Mouse (Mus musculus): ENCODE results near the gene Eif3l.

DNA sequence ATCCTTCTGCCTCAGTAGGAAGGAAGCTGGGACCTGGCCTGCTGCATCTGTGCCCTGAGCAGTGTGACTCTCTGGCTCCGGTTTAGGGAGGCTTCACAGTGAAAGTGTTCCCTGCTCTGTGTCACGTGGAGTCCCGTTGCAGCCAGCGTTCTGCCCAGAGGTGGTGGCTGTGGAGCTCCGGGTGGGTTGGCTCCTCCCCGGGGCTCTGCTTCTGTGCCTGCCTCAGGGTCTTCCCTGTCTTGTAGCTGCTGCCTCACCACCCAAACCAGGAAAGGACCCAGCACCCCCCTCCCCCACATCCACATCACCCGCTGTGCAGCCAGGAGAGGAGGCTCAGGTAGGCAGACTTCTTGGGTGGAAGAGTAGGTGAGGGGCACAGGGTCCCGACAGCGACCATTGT lies 44.5 kb downstream of the Eif3l start:
- TF ChIP-seq POLR2A (IDR thresholded peaks at IDR 0.05; ENCODE audit: low read depth, low read length): no peak
- TF ChIP-seq CTCF (conservative IDR thresholded peaks at IDR 0.05; ENCODE audit: insufficient read depth, insufficient read length, low read depth, low read length): no peak

Data from kidney, adult 2 months (tissue).